Mouse (Mus musculus) kidney, embryonic 15.5 days (tissue): ENCODE results near the gene Hes7. TPM values are rescaled to one million over a fixed set of nuclear protein-coding genes. Genes with fewer than 3 reads are reported as not detected.

ENCODE experiments used
- ATAC-seq: fragments of 200-750 bp; cut with Nextera tagmentation; replicated peaks from 2 replicates; pipeline ENCODE4 v1.8.0; 2017; ENCODE audit warnings: moderate TSS enrichment; ENCODE audit not compliant: low FRiP score
- H3K27ac ChIP-seq: fragments of 300-500 bp; sonication (generic); 2 replicates; pipeline ENCODE4 v1.5.1; 2015; ENCODE audit warnings: mild to moderate bottlenecking, inconsistent platforms
- H3K27me3 ChIP-seq: fragments of 300-500 bp; sonication (generic); 2 replicates; pipeline ENCODE4 v1.6.1; 2015; ENCODE audit warnings: inconsistent platforms
- H3K36me3 ChIP-seq: fragments of 300-500 bp; sonication (generic); 2 replicates; pipeline ENCODE4 v1.6.1; 2015; ENCODE audit warnings: inconsistent platforms
- H3K4me1 ChIP-seq: fragments of 300-500 bp; sonication (generic); 2 replicates; pipeline ENCODE4 v1.6.1; 2015; ENCODE audit warnings: inconsistent platforms
- H3K4me2 ChIP-seq: fragments of 300-500 bp; sonication (generic); 2 replicates; pipeline ENCODE4 v1.6.1; 2015; ENCODE audit warnings: moderate library complexity, mild to moderate bottlenecking, inconsistent platforms
- H3K4me3 ChIP-seq: fragments of 300-500 bp; sonication (generic); replicated peaks from 2 replicates; pipeline ENCODE4 v1.5.1; 2015; ENCODE audit warnings: mild to moderate bottlenecking, inconsistent platforms
- H3K9ac ChIP-seq: fragments of 300-500 bp; sonication (generic); 2 replicates; pipeline ENCODE4 v1.6.1; 2015; ENCODE audit warnings: mild to moderate bottlenecking, inconsistent platforms
- H3K9me3 ChIP-seq: fragments of 300-500 bp; sonication (generic); replicated peaks from 2 replicates; pipeline ENCODE4 v1.6.1; 2016; ENCODE audit warnings: inconsistent platforms
- WGBS: fragments of 180-500 bp; shearing (Covaris S2); methylation state at CpG from one replicate; pipeline ENCODE4 v1.1.7; 2015; ENCODE audit warnings: mixed read lengths; 5-methylcytosine and 5-hydroxymethylcytosine counted together
- polyA plus RNA-seq: library from polyadenylated mRNA; unstranded; fragments of >200 nt; fragmentation: Nextera tagmentation; extraction: Ambion mirVana; gene quantifications from 2 replicates; pipeline ENCODE4 v1.2.1, GENCODE M21; 2015

Hes7 gene
- polyA plus RNA-seq, 1 experiment from 2014 or later = 0.42 TPM

DNA sequence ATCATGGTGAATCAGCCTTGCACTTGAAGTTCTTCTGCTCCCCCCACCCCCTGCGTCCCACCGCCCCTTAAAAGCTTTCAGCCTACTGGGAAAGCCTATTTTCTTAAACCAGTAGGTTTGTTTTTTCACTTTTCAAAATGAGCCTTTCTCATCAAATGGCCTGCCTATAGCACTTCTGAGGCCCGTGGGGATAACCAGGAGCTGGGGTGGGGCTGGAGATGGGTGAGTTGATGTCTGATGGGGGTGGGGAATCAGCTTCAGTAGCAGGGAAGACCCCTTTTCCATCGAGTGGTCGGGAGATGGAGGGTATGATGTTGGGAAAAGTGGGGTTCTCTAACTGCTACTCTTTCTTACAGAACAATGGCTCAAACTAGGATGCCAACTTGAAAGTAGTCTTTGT is 3.4 kb upstream of the Hes7 start:
- ATAC-seq = no peak

GRCm38 (mm10) chr11:69117737-69118695 is 2.2 kb upstream of the Hes7 start:
- Histone ChIP-seq H3K27me3 (peaks cover 19% of the 10 kb centered on the region), H3K4me1 (peaks cover 47% of the 10 kb centered on the region), H3K27ac (peak overlapping the region; percentile 85), H3K36me3 (no peaks in the 10 kb centered on the region), H3K4me2 (peak overlapping the region; percentile 94), H3K9ac (peak overlapping the region; percentile 76), H3K4me3 (peak overlapping the region; percentile 83), H3K9me3 (no peaks in the 10 kb centered on the region)
- no peak for ATAC-seq
- WGBS = under 1% methylated on average over 45 of the region's 45 CpGs

More for the DNA sequence above, 3.4 kb upstream of the Hes7 start:
- Histone ChIP-seq H3K27ac (no peak overlapping the region), H3K4me3 (peak overlapping the region; percentile 83; the same call in 1 of the 2 replicates), H3K4me2 (peak overlapping the region; percentile 94; the same call in 1 of the 2 replicates), H3K4me1 (peaks cover 46% of the 10 kb centered on the region), H3K36me3 (no peaks in the 10 kb centered on the region), H3K27me3 (peaks cover 23% of the 10 kb centered on the region), H3K9ac (no peak overlapping the region), H3K9me3 (no peaks in the 10 kb centered on the region)
- WGBS = 41% methylated on average over 5 of the region's 5 CpGs

DNA sequence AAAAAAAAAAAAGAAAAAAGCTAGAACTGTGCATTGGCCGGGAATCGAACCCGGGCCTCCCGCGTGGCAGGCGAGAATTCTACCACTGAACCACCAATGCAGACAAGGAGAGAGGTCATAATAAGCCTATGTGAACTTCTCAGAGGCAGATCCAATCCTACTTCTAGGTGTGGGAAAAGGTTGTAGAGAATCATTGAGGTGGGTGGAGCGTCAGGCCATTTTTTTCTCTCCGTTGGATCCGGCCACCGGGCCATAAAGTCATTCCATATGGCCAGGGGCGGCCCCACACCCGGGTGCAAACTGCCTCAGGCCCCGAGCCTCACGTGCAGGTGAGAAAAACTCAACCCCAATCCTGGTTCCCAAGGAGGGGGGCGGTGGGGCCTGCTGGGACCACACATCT is 1.4 kb upstream of the Hes7 start:
- no peaks in the 10 kb centered on the region for H3K9me3 ChIP-seq
- WGBS = under 1% methylated on average over 15 of the region's 15 CpGs
- peak overlapping the region; percentile 76; the same call in 1 of the 2 replicates for H3K9ac ChIP-seq
- peak overlapping the region; percentile 83 for H3K4me3 ChIP-seq
- H3K27me3 ChIP-seq = peaks cover 17% of the 10 kb centered on the region
- H3K4me2 ChIP-seq = peak overlapping the region; percentile 94
- no peak for ATAC-seq
- H3K4me1 ChIP-seq = peaks cover 50% of the 10 kb centered on the region
- no peaks in the 10 kb centered on the region for H3K36me3 ChIP-seq
- no peak overlapping the region for H3K27ac ChIP-seq

DNA sequence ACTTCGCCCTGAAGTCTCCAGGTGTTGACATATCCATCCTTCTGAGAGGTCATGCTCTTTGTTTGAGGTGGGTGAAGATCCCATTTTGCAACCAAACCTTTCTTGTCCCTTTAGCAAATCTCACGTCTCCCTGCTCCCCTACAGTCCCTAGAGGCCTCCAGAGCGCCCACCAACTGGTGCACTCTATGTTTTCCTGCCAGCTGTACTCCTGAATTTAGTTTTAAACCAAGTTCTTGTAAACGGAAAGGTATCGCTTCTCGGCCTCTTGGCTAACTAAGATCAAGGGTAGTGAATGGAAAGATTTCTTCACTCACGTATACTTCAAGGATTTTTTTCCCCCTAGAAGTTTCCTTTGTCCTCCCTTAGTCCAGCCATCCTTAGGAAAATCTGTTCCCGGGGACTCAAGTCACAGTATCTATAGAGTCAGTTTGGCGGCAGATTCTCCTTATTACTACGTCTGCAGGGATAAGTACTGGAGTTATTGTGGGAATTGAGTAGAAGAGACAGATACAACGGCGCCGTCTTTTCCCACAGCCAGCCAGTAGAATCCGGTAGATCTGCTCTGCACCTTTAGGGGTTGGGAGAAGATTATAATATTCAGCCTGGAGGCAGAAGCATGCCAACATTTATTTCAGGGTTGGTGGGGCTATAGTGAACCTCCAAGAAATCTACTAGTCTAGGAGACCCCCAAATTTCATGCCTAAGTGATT is 603 bp upstream of the Hes7 start:
- Histone ChIP-seq H3K9ac (peak overlapping the region; percentile 39; the same call in 1 of the 2 replicates), H3K27me3 (peaks cover 13% of the 10 kb centered on the region), H3K36me3 (no peaks in the 10 kb centered on the region), H3K4me3 (peak overlapping the region; percentile 83), H3K4me1 (peaks cover 50% of the 10 kb centered on the region), H3K9me3 (no peaks in the 10 kb centered on the region), H3K4me2 (peak overlapping the region; percentile 94), H3K27ac (no peak overlapping the region)
- ATAC-seq = no peak
- WGBS = 24% methylated on average over 14 of the region's 14 CpGs

DNA sequence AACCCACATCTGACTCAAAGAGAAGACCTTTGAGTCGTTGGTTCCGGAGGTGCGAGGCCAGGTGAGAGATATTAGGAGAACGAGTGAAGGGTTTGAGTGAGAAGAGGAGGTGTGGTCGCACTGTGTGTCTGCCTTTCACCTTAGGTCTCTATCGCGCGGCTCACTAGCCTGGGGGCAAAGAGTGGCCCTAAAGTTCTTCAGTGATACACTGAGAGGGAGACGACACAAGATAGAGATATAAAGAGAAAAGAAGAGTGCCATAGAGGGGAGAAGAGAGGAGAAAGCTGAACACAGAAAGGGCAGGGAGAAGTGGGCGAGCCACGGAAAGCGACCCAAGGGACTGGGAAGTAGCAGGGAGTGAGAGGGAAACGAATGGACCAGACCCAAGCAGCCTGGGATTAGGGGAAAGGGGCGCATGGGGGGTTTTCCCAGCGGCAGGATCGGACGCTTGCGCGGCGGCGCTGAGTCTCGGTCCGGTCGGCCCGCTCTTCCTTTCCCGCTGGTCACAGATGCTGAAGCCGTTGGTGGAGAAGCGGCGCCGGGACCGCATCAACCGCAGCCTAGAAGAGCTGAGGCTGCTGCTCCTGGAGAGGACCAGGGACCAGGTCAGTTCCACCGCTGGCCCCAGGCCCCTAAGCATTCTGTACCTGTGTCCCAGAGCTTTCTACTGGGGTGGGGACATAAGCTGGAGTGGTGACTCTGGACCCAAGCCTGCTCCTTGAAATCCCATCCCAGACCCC is 967 bp downstream of the Hes7 start:
- Histone ChIP-seq H3K27ac (peak overlapping the region; percentile 92; the same call in 1 of the 2 replicates), H3K9ac (peak overlapping the region; percentile 73), H3K4me3 (peak overlapping the region; percentile 83), H3K9me3 (no peaks in the 10 kb centered on the region), H3K36me3 (no peaks in the 10 kb centered on the region), H3K4me2 (peak overlapping the region; percentile 94), H3K4me1 (peaks cover 58% of the 10 kb centered on the region), H3K27me3 (peaks cover 4% of the 10 kb centered on the region; the same call in 1 of the 2 replicates)
- WGBS = under 1% methylated on average over 33 of the region's 33 CpGs
- ATAC-seq = no peak

- peaks cover under 1% of the 10 kb centered on the region; the same call in 1 of the 2 replicates for H3K27me3 ChIP-seq
- H3K4me3 ChIP-seq = peak overlapping the region; percentile 83
- ATAC-seq = peak; percentile 6
- no peaks in the 10 kb centered on the region for H3K9me3 ChIP-seq
- H3K27ac ChIP-seq = peak overlapping the region; percentile 92
- under 1% methylated on average over 32 of the region's 32 CpGs for WGBS
- H3K9ac ChIP-seq = peak overlapping the region; percentile 73
- H3K4me2 ChIP-seq = peak overlapping the region; percentile 94
- peaks cover 61% of the 10 kb centered on the region for H3K4me1 ChIP-seq
- H3K36me3 ChIP-seq = no peaks in the 10 kb centered on the region
Observed at GRCm38 (mm10) chr11:69121741-69122335, 1.6 kb downstream of the Hes7 start.

GRCm38 (mm10) chr11:69122336-69122951 is 2.2 kb downstream of the Hes7 start, which contains the start of gene 9130213A22Rik:
Gene 9130213A22Rik, minus strand, starts transcription at chr11:69122589.
- Histone ChIP-seq H3K4me1 (peaks cover 57% of the 10 kb centered on the region), H3K9me3 (no peaks in the 10 kb centered on the region)
- under 1% methylated on average over 65 of the region's 66 CpGs for WGBS

DNA sequence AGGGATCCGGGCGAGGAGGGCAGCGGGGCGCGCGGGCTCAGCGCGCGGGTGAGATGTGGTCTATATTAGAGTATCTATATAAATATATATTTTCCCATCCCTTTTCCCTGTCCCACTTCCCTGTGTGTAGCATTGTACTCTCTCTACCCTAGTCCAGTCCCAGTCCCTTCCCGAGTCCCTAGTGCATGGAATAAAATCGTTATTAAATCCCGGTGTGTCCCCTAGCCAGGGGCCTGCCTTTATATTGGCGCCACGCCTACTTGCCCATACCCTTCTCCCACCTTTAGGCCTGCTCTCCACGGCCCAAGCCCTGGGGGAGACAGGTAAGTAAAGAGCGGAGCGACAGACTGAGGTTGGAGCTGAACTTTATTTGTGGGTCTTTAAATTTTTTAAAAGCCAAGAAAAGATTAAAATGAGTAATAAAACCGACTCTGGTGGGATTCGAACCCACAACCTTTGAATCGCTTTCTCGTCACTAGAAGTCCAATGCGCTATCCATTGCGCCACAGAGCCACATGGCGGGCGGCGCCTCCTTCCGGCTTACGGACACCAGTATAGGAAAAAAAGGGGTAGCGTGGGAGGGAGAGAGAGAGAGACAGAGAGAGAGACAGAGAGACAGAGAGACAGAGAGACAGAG is 3.0 kb downstream of the Hes7 start:
- peaks cover 9% of the 10 kb centered on the region; the same call in 1 of the 2 replicates for H3K27me3 ChIP-seq
- 0 out of 2 replicates have a peak, but pooled peaks have one; percentile 0 for ATAC-seq
- H3K4me2 ChIP-seq = peak overlapping the region; percentile 94
- peaks cover 55% of the 10 kb centered on the region for H3K4me1 ChIP-seq
- H3K4me3 ChIP-seq = peak overlapping the region; percentile 83
- under 1% methylated on average over 29 of the region's 29 CpGs for WGBS
- peak overlapping the region; percentile 92 for H3K27ac ChIP-seq
- H3K9ac ChIP-seq = peak overlapping the region; percentile 73
- no peaks in the 10 kb centered on the region for H3K9me3 ChIP-seq
- no peaks in the 10 kb centered on the region for H3K36me3 ChIP-seq

More at GRCm38 (mm10) chr11:69122336-69122951, 2.2 kb downstream of the Hes7 start, which contains the start of gene 9130213A22Rik:
- Histone ChIP-seq H3K4me2 (peak within 1 kb of the TSS; percentile 94), H3K36me3 (no peaks in the 10 kb centered on the region), H3K9ac (peak within 1 kb of the TSS; percentile 73), H3K27ac (peak within 1 kb of the TSS; percentile 92), H3K4me3 (peak within 1 kb of the TSS; percentile 83), H3K27me3 (peaks cover 7% of the 10 kb centered on the region; the same call in 1 of the 2 replicates)
- ATAC-seq = peak; percentile 66

GRCm38 (mm10) chr11:69123693-69124497 is 3.7 kb downstream of the Hes7 start:
- Histone ChIP-seq H3K27ac (peak overlapping the region; percentile 92), H3K4me3 (peak overlapping the region; percentile 83), H3K27me3 (peaks cover 9% of the 10 kb centered on the region; the same call in 1 of the 2 replicates), H3K4me2 (peak overlapping the region; percentile 94), H3K9me3 (no peaks in the 10 kb centered on the region), H3K4me1 (peaks cover 50% of the 10 kb centered on the region), H3K36me3 (no peaks in the 10 kb centered on the region), H3K9ac (peak overlapping the region; percentile 55)
- WGBS = under 1% methylated on average over 31 of the region's 31 CpGs
- ATAC-seq = peak; percentile 54
